Mouse (Mus musculus) urinary bladder, adult 2 months (tissue): Measurements from ENCODE around the gene Vwa7. TPM values are rescaled to one million over a fixed set of nuclear protein-coding genes. Genes with fewer than 3 reads are reported as not detected.
A peak's percentile ranks its signal among the peaks of the same experiment; 100 is the strongest.
"Not testable (repeated sequence)": the region's sequence is repeated elsewhere in the genome, so short reads cannot be mapped to it uniquely, and the experiment has no call there.

Source experiments
- DNase-seq: peaks from one replicate; pipeline ENCODE4 v3.0.0; 2022; ENCODE audit warnings: low spot score
- polyA plus RNA-seq: library from polyadenylated mRNA; depleted of rRNA; stranded (reverse); fragments of >200 nt; gene quantifications from 2 replicates; pipeline ENCODE4 v1.2.3, GENCODE M21; 2012; rRNA removed

Vwa7 gene
- polyA plus RNA-seq, result 5.2 and 6.1 TPM in 2 replicates

DNA sequence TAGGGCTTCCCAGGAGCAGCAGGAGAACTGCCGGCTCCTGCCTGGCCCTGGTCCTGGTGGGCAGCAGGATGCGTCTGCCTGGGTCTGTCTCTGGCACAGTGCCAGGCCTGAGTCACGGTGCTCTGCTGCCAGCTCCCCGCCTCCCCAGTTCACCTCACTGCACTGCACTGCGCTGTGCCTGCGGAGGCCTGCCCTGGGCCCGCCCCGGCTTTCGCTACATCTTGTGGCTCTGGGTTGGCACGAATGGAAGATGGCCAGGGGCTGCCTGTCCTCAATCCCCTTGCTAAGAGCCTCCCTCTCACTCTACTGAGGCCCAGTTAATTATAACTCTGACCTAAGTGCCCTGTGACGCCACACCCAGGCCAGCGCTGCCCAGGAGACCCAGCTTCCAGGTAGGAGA lies at the start of gene Vwa7:
Vwa7 (plus strand) TSS at position 204 of the 400 bp plus-strand sequence.
- no peak for DNase-seq

- DNase-seq, result not testable (repeated sequence)
These were observed 46.6 kb upstream of the Vwa7 start, which contains the start of gene Gm20481 for GRCm38 (mm10) chr17:34969822-34970221. TSS of gene Gm20481 (plus strand) at chr17:34969912.

GRCm38 (mm10) chr17:34970850-34971249 lies 45.5 kb upstream of the Vwa7 start:
- DNase-seq, result not testable (repeated sequence)

DNA sequence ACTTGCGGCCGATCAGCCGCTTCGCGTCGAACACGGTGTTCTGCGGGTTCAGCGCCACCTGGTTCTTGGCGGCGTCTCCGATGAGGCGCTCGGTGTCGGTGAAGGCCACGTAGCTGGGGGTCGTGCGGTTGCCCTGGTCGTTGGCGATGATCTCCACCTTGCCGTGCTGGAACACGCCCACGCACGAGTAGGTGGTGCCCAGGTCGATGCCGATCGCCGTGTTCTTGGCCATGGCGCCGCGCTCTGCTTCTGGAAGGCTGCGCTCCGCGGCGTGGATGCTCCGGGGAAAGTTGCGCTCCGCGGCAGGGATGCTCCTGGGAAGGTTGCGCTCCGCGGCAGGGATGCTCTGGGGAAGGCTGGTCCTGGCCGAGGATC lies 44.7 kb upstream of the Vwa7 start:
- DNase-seq, result not testable (repeated sequence)

DNA sequence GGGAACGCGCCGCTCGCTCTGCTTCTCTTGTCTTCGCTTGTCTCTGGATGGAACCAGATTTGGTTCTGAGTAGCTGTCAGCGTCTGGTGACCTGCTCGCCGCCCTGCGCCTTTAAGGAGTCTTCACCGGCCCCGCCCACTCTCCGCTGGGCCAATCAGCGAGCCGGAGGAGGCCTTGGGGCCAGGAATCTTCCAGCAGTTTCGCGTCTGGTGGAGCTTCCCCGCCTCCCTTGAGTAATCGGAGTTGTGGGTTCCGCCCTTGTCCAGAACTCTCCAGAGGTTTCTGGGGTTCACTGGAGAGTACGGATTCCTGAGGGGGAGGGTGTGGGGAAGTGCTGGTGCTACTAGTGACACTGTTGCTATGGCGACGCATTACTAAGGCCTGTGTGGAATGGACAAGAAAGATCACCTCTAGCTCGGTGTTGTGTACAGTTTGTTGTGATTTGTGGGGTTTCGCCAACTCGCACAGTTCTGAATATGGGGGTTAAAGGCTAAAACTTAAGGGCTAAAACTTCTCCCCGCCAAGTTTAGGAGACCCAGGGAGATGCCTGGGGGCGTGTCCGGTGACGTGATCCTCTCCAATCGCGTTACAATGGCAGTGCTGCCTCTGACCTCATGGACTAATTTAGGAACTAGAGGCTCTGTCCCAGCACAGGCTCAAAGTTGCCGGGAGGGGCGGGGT lies 44.2 kb upstream of the Vwa7 start, which contains the start of the genes Hspa1a and Hspa1l:
Hspa1a (minus strand) TSS at position 88 of the 681 bp plus-strand sequence.
Hspa1l (plus strand) TSS at position 635 of the 681 bp plus-strand sequence.
- peak; percentile 76 for DNase-seq

- DNase-seq, result no peak
These were observed 40.5 kb upstream of the Vwa7 start for GRCm38 (mm10) chr17:34975581-34976492.

GRCm38 (mm10) chr17:34977000-34977399 lies 39.4 kb upstream of the Vwa7 start:
- DNase-seq, result no peak

GRCm38 (mm10) chr17:34978239-34978638 lies 38.1 kb upstream of the Vwa7 start:
- no peak for DNase-seq

DNA sequence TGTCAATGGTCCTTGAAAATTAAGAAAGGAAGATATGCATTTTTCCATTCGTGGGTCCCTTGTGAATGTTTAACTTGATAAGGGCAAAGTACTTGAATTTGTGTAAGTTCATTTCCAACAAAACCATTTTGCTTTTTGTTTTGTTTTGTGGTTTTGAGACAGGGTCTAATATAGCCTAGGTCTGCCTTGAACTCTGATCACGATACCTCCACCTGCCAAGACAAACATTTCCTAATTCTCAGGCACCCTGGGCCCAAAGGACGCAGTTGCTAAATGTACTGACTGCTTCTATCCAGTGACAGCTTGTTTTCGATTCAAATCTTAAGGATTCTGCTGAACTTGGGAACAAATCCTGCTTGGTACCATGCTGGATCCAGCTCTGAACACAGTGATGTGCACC lies 36.7 kb upstream of the Vwa7 start:
- no peak for DNase-seq

DNA sequence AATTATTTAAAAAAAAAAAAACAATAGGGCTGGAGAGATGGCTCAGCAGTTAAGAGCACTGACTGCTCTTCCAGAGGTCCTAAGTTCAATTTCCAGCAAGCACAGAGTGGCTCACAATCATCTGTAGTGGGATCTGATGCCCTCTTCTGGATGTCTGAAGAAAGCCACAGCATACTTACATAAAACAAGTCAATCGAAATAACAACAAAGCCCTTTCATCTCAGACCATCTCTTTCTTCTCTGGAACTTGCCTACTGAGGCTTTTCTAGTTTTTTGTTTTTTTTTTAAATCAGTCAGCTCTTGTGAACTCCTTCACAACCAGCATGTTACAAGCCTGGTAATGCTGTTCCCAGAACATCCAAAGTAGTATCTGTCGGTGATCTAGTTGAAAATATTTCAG lies 35.7 kb upstream of the Vwa7 start:
- DNase-seq, result no peak

DNA sequence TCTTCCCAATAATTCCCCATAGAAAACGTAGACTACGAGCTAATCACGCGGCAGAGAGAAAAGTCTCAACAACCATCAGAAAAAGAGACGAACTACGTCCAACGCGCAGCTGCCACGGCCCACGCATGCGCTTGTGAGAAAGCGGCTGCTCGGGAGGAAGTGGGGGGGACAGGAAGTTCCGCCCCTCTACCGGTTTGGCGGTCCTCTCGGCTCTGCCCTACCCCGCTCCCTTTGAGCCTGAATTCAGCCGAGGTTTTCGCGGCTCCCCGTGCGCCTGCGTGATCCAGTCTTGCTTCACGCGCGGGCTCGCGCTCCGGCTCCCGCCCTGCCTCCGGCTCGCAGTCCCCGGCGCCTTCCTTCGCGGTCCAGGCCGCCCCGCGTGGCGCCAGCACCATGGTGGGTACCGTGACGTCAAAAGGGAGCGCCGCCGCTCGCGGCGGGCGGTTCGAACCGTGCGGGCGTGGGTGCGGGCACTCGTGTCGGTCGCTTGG lies 34.6 kb upstream of the Vwa7 start, which contains the start of gene Lsm2:
Lsm2 (plus strand) TSS at position 173 of the 491 bp plus-strand sequence.
- DNase-seq, result peak; percentile 88

DNA sequence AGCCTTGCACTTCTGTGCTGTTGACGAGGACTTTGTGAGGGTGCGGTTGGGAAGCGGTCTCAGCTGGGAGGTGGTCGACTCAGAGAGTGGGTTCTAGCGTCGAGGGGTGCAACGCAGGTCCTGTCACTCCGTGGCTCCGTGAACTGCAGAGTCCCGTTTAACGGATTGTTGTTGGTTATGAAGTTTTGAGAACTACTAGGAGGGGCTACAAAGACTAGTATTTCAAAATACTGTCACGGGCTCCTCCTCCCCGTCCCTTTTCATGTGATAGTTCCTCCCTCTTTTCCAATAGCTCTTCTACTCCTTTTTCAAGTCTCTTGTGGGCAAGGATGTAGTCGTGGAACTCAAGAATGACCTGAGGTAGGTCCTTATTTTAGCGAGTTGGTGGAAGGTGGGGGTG lies 34.1 kb upstream of the Vwa7 start:
- DNase-seq, result no peak

DNA sequence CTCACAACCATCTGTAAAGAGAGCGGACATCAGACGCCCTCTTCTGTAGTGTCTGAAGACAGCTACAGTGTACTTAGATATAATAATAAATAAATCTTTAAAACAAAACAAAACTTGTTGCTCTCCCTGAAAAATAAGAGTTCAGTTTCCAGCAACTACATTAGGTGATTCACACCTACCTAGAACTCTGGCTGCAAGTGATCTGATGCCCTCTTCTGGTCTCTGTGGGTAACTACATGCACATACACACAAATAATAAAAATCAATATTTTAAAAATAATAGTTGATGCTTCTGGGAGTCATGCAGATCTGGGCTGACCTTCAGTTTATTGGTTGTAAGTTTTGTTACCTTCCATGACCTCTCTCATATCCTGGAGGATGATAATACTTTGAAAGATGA lies 32.2 kb upstream of the Vwa7 start:
- no peak for DNase-seq

GRCm38 (mm10) chr17:34994751-34995150 lies 21.6 kb upstream of the Vwa7 start:
- DNase-seq, result no peak

DNA sequence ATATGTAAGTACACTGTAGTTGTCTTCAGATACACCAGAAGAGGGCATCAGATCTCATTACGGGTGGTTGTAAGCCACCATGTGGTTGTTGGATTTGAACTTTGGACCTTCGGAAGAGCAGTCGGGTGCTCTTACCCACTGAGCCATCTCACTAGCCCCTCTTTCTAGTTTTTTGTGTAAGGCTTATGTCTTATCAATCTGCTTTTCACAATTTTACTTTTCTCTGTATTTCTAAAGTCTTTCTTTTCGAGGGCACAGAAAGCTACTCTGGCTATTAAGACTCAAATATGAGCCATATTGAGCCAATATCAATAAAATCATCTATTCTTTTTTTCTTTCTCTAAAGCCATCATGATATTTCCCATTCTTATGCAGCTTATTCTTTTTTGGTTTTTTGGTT lies 21.2 kb upstream of the Vwa7 start:
- not testable (repeated sequence) for DNase-seq

- DNase-seq, result not testable (repeated sequence)
These were observed 20.5 kb upstream of the Vwa7 start for GRCm38 (mm10) chr17:34995927-34996326.

DNA sequence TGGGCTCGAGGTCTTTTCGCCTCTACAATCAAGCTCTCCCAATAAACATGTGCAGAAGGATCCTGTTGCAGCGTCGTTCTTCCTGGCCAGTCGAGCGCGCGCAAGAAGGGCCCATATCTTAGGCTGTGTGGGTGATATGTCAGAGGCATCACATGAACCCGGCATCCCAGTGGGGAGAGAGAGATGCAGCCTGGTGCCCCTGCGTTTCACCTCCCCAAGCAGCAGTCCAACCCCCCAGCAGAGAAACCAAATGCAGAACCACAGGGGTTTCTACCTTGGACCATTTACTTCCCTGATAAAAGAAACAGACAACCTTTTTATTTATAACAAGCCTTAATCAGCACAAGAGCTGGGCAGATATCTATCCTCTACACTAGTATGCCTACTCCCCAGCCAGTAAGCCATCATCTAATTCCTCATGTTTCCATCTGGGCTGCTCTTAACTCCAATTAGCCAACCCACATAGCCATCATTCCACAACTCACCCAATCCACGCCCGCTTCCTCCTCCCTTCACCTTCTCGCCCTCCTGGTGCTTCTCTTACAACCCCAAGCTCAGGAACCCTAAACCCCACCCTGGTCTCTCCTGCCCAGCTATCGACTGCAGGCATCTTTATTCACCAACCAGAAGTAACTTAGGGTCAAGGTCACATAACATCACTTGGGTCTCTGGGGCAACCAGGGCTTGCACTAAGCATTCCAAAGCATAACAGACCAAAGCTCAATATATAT lies 19.8 kb upstream of the Vwa7 start:
- DNase-seq, result no peak

GRCm38 (mm10) chr17:34997142-34997483 lies 19.3 kb upstream of the Vwa7 start:
- DNase-seq, result no peak

DNA sequence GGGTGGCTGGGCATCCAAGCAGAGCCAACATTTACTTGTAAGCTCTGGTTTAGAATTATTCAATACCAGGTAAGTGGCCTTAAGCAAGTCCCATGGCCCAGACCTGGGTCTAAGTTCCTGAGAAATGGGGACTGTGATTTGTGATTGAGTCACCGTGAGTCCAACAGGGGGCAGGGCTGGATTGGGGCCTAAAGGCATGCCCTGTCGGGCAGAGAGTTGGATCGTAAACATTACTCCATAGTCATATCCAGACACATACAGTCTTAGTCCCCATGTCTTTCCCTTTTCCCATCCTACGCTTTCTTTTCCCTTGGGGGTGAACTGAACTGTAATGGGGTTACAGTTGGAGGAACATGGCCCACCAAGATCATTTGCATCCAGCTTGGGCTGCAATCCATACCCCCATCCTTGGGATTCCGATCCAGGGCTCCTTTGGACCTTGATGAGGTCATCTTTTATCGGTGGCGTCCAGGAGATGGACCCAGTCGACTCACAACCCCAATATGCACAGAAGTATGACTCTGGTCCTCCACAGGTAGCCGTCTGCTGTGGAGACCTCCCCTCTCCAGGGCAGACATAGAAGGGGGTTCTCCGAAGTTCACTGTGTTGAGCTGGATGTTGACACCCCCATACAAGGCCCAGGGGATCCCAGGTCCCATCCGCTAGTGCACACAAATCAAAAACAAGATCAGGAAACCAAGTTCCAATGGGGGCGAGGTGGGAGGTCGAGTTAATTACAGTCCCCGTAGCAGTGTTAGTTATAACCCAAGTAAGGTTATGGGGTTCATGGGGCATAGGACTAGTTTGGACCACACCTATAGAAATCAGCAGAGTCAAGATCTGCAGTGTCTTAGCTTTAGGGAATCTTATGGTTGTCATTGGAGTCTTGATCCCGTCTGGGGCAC lies 17.6 kb upstream of the Vwa7 start:
- no peak for DNase-seq

DNA sequence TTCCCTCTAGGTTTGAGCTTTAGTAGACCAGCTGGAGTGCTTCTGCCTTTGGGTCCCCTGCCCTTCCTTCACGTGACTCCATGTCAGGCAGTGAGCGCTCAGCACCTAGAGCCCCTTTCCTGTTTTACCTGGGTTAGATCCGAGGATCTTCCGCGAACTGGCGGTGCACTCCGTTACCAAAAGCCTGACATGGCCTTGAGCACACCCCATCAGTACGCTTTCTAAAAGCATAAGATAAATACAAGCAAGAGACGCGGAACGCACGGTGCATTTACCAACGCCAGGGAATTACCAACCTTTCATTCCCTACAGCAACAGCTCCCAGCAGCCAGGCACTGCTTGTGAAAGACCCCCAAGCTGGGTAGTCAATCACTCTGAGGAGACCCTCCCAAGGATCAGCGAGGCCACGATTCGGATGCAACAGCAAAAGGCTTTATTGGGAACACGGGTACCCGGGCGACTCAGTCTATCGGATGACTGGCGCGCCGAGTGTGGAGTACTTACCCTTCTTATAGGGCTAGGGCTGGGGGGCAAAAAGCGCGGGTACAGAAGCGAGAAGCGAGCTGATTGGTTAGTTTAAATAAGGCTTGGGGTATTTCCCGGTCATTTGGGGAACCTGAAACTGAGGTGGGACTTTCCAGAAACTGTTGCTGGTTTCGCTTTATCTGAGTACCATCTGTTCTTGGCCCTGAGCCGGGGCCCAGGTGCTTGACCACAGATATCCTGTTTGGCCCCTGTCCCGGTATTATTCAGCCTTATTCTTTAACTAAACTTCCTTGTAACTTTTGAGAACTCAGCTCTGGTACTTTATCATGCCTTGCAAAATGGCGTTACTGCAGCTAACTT lies 16.3 kb upstream of the Vwa7 start:
- DNase-seq, result not testable (repeated sequence)
